Mouse (Mus musculus): ENCODE results near the gene Pld4. TPM values are rescaled to one million over a fixed set of nuclear protein-coding genes. Genes with fewer than 3 reads are reported as not detected.
"Not testable (repeated sequence)": the region's sequence is repeated elsewhere in the genome, so short reads cannot be mapped to it uniquely, and the experiment has no call there.

Gene Pld4
- total RNA-seq, 2 experiments from 2014 or later = 9.7 to 10.0 TPM

- DNase-seq (ENCODE audit: low spot score in 2 of 2) = no peak
These were observed 38.9 kb downstream of the Pld4 start for GRCm38 (mm10) chr12:112799237-112799970.

GRCm38 (mm10) chr12:112800476-112800875 lies 40.0 kb downstream of the Pld4 start:
- DNase-seq (ENCODE audit: low spot score in 2 of 2) = peak; percentile 57 to 74

- no peak for DNase-seq (ENCODE audit: low spot score in 2 of 2)
These were observed 41.7 kb downstream of the Pld4 start, which contains the start of gene Ahnak2 for GRCm38 (mm10) chr12:112801864-112802846. Ahnak2 (minus strand) TSS chr12:112802657.

GRCm38 (mm10) chr12:112802917-112803316 lies 42.5 kb downstream of the Pld4 start:
- DNase-seq (ENCODE audit: low spot score in 2 of 2) = no peak

- no peak for DNase-seq (ENCODE audit: low spot score in 2 of 2)
These were observed 43.6 kb downstream of the Pld4 start for GRCm38 (mm10) chr12:112804046-112804445.

- no peak for DNase-seq (ENCODE audit: low spot score in 2 of 2)
These were observed 45.6 kb downstream of the Pld4 start for GRCm38 (mm10) chr12:112806044-112806443.

GRCm38 (mm10) chr12:112807796-112808195 lies 47.3 kb downstream of the Pld4 start:
- no peak for DNase-seq (ENCODE audit: low spot score in 2 of 2)

GRCm38 (mm10) chr12:112808212-112808586 lies 47.7 kb downstream of the Pld4 start:
- DNase-seq (ENCODE audit: low spot score in 2 of 2) = no peak

- peak; percentile 91 to 95 for DNase-seq (ENCODE audit: low spot score in 2 of 2)
These were observed 48.3 kb downstream of the Pld4 start, which contains the start of gene Clba1 for GRCm38 (mm10) chr12:112808587-112809364. Clba1 (plus strand) TSS chr12:112808937.

- no peak for DNase-seq (ENCODE audit: low spot score in 2 of 2)
These were observed 49.2 kb downstream of the Pld4 start for GRCm38 (mm10) chr12:112809641-112810040.

GRCm38 (mm10) chr12:112810092-112810885 lies 49.8 kb downstream of the Pld4 start:
- DNase-seq (ENCODE audit: low spot score in 2 of 2) = no peak

GRCm38 (mm10) chr12:112813370-112813769 lies 52.9 kb downstream of the Pld4 start:
- no peak for DNase-seq (ENCODE audit: low spot score in 2 of 2)

- DNase-seq (ENCODE audit: low spot score in 2 of 2) = no peak
These were observed 54.4 kb downstream of the Pld4 start for GRCm38 (mm10) chr12:112814682-112815470.

GRCm38 (mm10) chr12:112816294-112816693 lies 55.8 kb downstream of the Pld4 start:
- DNase-seq (ENCODE audit: low spot score in 2 of 2) = peak; percentile 63

GRCm38 (mm10) chr12:112816866-112817265 lies 56.4 kb downstream of the Pld4 start:
- not testable (repeated sequence) for DNase-seq (ENCODE audit: low spot score in 2 of 2)
